Mouse (Mus musculus) neutrophil, adult 5-6 weeks (primary cell): ENCODE measurements around the gene Rab3il1. TPM values are rescaled to one million over a fixed set of nuclear protein-coding genes. Genes with fewer than 3 reads are reported as not detected.

Experiments
- ATAC-seq: fragments of 151-379, 151-347 bp; 2 replicates; pipeline ENCODE4 v1.8.0; 2017; ENCODE audit warnings: mild to moderate bottlenecking, moderate TSS enrichment; ENCODE audit not compliant: insufficient number of reproducible peaks, poor library complexity, low FRiP score, severe bottlenecking; ENCODE audit errors: extremely low read depth
- total RNA-seq: library from RNA; stranded (forward); fragments of 200-1000 nt; gene quantifications from 2 replicates; pipeline ENCODE4 v1.2.3, GENCODE M21; 2017

The Rab3il1 gene
- total RNA-seq, 1 experiment from 2014 or later = not detected

DNA sequence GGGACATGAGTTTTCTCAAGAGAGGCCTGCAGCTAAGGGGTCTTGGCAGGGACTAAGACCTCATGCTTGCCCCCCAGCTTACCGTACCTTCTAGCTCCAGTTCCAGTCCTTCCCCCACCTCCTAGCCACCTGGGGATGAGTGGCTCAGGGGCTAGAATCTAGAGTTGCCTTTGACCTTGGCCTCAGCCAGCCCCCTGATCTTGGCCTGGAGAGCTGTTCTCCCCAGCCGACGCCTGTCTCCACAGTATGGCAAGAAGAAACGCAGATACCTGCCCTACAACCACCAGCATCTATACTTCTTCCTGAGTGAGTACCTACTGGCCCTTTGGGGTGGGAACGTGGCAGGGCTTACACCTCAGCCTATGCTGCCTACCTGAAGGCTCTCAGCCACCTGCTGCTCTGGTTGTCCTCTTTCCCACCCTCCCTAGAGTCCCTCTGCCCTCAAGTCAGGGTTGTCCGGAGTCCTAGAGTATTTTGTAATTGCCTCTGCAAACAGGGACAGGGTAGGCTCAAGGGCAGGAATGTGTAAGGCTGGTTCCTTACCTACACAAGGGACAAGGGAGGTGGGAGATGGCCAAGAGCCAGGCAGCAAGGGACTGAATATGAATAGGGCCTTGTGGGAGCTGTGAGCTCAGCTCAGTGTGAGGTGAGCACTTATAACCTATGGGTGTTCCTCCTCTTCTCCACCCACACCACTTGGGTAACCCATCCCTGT lies 53.0 kb downstream of the Rab3il1 start:
- ATAC-seq = no peak

DNA sequence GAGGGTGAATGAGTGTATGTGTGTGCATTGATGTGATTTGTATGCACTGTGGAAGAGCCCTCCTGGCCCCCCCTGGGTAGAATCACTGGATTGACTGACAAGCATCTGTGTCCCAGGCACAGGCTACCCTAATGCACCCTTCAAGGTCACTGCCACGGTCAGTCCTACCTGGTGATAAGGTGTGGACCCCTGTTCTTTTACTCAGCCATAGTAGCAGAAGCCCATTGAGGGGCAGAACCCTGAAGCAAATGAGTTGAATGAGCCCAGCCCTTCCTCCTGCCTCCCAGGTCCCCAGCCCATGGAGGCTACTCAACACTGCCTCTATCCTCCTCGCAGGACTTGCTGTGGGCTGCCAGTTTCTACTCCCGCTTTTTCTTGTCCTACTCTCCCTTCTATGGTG lies 53.8 kb downstream of the Rab3il1 start:
- no peak for ATAC-seq

DNA sequence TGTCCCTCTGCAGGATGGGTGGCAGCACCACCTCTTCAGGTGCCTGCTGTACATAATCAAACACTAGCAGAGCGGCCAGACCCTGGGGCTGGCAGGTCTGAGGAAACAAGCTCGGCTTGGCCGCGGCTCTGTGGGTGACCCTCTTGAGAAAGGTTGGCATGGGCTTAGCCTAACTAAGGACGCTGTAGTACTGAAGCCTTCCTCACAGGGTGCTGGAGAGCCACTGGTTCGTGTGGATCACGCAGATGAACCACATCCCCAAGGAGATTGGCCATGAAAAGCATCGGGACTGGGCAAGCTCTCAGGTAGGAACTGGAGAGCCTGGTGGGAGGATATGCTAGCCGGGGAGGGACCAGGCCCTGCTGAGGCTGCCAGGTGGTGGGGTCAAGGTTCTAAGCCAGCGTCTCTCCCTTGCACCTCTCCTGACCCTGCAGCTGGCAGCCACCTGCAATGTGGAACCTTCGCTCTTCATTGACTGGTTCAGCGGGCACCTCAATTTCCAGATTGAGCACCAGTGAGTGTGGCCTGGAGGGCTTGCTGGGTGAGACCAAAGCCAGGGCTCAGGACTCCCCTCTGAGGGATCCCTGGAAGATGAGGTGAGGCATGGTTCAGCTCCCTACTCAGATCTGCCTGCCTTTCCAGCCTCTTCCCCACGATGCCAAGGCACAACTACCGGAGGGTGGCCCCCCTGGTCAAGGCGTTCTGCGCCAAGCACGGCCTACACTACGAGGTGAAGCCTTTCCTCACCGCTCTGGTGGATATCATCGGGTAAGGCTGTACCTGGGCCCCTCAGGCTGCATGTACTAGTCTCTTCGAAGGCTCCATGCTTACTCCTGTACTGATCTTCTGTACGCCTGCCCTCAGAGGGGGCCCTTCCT lies 54.6 kb downstream of the Rab3il1 start:
- no peak for ATAC-seq

DNA sequence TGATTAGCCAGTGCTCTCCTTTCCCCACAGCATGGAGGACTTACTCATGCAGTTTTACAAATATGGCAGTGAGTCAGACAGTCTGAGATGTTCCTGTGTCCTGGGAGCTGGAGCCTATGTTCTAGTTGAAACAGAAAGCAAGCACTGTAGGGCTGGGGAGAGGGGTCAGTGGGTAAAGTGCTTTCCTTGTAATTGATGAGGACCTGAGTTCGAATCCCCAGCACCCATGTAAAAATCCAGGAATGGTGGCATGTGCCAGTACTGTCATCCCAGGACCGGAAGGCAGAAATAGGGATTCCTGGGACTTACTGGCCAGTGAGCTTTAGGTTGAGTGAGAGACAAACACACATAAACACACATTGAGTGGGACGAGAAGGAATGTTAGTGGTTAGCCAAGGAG lies 55.2 kb downstream of the Rab3il1 start:
- no peak for ATAC-seq

DNA sequence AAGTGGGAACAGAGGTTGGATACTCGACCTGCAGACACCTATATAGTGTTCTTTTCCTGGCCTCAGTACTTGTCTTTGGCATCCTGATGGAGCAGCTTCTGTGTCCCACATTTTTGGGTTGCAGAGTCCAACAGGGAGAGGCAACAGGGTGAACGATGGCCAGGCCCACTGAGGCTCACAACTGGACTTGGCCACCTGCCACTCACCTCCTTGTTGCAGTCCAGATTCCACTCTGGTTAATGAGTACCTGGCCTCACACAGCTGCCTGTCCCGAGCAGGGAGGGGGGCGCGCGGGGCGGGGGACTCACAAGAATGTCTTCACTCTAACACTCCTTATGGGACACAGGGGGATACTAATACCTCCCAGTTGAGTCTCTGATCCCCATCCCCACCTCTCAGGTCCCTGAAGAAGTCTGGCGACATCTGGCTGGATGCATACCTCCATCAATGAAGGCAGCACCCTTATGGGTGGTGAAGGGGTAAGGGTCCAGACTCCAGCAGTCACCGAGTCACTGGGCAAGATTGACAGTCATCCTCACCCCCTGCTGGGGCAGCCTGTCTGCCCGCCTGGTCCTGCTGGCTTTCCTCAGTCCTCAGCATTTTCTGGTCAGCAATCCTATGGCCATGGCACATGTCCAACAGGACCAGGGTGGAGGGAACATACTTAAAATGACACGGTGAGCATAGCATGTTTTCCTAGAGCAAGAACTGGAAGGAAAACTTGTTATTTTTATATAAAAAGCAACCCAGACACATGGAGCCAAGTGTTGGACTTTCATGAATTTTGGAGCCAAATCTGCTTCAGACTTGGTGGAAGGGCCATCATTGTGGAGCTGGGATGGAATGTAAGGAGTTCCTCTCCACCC lies 56.2 kb downstream of the Rab3il1 start:
- ATAC-seq = no peak

DNA sequence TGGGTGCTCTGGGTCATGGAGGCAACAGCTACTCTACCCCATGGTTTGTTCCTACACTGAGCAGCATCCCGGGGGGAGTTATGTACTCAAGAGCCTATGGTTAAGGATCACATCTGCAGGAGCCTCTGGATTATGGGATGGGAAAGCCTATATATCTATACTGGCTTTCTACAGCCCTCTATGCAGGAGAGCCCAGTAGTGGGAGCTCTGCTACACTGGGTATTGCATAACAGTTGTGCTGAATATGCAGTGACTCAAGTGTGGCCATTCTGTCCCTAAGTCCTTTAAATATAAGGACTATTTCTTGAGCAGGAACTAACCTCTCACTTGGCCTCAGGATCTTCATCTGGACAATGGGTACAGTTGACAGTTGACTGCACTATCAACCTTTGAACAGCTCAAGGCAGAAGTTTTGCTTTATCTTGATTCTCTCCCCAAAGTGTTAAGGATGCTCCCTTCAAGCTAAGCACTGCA lies 56.9 kb downstream of the Rab3il1 start:
- ATAC-seq = no peak

DNA sequence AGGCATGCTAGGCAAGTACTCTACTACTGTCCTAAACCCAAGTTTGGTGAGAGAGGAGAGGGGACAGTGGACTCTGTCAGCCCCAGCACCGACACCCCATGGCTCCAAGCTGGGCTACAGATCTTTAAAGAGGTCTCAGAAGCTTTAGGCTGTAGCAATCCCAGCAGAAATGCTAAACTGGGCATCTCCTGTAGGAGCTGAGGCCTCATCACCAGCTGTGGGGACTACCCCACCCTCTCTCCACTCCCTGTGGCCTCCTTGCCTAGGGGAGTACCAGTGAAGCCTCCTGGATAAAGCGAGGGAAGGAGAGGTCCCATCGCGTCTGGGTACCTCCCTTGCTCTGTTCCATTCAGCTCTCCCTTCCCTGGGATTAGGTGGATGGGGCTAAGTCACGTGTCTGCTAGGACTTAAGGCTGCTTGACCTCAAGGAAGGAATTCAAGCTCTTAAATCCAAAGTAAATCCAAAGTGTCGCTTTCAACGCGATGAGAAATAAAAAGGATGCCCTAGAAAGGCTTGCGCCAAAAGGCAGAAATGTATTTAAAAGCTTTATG lies 57.5 kb downstream of the Rab3il1 start:
- no peak for ATAC-seq

DNA sequence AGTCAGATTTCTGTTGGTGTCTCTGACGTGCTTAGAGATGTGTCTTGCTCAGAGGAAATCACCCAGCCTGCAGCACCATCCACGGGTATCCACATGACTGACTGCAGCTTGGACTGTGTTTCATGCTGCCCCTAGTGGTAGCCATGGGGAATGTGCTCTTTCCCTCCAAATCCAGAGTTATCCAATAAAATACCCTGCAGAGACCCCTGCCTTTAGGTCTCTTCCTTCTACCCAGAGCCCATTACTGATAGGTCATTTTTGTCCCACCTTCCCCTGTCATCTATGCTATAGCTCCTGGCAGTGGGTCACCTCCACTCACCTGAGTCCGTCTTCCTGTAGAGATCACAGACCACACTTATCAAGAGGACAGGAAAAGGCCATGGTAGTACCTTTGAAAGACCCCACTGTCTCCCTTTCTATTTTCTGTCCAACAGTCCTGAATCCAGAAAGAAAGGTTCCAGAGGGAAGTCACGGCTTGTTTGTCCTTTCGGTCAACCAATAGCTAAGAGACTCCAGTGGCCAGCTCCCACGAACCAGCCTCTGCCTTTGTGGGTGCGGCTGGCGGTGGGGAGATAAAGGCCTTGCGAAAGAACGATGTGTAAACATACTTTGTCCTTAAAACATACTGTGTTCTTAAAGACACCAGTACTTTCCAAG lies 58.6 kb downstream of the Rab3il1 start:
- ATAC-seq = no peak

DNA sequence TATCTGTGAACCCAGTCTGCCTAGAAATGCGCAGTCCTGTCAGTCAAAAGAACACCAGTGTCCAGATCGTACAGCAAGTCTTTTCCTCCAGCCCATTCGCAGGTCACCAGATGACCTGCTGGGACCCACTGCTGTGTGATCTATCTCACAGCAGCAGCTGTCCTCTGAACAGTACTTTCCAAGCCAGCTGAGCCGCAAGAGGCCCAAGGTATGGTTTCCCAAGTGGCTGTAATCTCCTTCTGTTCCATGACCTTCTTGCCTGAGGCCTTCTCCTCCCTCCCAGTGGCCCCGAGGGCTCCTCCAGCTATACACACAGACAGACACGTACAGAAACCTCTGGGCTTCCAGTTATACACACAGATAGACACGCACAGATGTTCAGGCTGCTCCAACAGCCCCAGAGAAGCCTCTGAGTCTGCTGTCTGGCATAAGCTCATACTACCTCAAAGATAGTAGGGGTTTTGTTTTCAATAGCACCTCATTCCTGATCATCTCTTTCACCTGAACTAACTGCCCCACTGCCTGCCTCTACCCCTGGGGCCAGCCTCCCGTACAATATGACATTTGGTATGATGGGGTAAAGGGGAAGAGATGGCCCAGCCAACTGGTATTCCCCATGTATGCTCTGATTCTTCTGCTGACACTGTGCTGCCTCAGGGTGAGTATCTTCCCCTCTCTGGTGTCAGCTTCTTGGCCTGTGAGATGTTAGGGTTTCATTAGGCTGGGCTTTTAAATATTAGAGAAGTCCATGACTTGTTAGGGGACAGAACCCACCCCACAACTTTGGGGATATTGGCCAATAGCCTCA lies 59.5 kb downstream of the Rab3il1 start:
- no peak for ATAC-seq

DNA sequence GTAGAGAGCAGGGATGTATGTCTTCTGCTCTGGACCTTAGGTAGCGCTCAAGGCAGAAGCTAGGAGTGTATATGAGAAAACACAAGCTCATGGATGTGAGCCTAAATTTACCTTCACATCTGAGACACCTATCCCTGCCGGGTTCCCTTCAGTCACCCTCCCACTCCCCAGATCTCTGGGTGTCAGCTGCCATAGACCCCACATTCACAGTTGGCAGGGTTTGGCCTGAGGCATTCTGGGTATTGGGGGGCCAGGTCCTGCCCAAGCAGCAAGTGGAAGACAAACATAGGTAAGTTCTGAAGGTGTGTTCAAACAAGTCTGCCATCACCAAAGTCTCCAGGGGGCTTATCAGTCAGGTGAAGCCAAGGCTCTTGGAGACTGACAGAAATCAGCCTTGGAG lies 60.2 kb downstream of the Rab3il1 start:
- no peak for ATAC-seq

DNA sequence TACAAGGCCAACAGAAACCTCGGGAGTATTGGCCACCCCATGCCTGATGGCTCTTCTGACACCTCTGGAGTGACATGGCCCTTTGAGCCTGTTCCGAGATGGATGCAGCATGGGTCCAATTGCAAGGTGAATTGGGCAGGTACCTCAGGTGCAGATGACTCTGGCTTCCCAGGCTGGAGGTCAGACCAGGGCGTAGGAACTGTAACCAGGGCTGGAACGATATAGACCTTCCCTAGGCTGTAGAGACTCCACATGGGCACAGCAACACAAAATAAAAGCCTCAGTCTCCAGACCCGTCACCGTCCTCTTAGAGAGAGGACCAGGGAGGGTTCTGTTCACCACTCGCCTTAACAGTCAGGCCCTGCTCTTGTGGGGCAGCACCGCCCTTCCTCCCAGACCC lies 60.8 kb downstream of the Rab3il1 start:
- no peak for ATAC-seq

DNA sequence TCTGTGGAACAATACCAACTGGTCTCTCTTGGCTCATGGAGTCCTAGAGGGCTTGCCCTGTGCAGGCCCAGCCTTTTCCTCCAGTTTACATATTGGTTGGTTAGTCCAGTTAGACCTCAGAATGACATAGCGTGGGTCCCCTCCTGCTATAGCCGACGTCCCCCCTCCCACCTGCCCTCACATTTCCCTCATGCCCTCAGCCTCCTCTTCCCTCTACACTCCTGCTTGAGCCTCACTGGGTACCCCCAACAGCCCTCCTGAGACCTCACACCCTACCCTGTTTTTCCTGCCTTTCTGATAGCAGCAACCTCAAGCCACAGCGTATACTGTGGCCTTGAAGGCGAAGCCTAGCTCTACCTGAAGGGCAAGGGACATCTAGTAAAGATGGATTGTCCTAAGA lies 61.4 kb downstream of the Rab3il1 start:
- ATAC-seq = no peak

DNA sequence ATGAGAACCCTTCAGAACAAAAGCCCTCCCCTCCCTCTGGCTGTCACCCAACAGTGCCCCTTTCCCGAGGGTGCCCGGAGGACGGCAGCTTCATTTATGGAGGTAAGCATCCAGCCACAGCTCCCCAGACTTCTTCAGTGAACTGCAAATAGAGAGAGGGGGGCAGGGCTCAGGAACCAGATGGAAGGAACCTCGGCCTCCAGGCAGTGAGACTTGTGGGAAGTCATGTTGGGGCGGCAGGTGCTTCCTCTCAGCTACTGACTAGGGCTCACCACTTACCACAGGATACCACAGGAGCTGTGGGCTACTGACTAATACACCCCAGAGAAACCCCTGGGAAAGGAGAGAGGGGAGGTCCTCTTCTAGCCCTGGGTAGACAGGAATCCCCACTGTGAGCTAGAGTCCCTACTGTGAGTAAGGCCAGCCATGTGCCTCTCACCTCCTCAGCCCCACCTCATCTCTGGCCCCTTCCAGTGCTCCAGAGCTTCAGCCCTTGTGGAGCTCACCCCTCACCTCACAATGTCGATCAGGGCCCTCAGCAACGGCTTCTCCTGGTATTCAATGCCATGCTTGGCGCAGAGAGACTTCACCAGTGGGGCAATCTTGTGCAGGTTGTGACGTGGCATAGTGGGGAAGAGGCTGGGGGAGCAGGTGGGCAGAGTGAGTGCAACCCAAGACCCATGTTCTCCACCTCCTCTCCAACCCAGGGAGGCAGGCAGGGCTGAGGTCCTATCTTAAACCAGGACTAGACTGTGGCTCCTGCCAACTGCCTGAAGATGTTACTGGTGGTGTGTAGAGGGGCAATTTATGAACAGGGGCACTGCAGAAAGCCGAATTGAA lies 62.9 kb downstream of the Rab3il1 start:
- peak; percentile 30; the same call in 1 of the 2 replicates for ATAC-seq

DNA sequence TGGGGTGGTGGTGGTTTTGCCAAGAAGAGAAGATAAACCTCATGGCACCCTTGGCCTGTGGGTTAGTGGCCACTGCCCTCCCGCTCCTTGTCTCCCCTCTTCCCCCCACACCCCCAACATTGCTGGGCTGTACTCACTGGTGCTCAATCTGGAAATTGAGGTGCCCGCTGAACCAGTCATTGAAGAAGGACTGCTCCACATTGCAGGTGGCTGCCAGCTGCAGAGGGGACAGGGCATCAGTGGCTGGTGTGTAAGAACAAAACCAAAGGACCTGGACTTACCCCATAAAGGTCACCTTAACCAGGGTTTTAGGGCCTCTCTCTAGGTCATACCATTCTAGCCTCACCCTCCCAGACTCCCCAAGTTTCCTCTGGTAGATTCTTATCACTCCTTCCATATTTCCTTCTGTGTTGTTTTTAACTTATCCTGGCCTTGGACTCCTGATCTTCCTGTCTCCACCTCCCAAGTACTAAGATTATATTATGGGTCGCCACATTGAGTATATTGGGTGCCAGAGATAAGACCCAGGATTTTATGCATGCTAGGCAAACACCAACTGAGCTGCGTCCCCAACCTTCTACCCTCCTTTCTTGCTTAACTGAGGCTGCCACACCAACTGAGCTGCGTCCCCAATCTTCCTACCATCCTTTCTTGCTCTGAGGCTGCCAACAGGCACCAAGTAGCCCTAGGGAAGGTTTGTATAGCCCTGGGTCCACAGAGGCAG lies 64.2 kb downstream of the Rab3il1 start:
- ATAC-seq = no peak

DNA sequence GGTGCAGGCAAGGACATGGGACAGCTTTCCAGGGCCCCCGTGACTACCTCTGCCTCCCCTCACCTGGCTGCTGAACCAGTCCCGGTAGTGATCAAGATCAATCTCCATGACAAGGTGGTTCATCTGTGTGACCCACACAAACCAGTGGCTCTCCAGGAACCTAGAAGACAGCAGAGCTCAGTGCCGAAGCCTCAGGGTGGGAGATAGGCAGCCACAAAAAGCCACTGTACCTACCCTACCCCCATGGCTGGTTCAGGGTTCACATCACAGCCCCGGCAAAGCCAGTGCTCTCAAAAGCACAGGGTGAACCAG lies 64.7 kb downstream of the Rab3il1 start:
- no peak for ATAC-seq

DNA sequence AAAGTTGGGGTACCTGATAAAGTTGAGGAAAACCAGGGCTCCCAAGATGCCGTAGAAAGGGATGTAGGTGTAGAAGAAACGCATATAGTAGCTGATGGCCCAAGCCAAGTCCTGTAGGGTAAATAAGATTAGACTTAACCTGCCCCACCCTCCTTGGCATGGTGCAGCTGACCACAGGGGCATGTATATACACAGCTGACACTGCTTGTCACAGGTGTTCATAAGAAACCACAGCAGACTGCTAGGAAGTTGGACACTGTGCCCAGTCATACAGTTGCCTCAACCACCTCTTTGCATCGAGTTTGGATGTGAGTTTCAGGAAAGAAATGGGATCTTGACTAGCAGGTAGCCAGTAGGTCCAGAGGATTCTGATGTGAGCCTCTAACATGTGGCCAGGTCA lies 65.0 kb downstream of the Rab3il1 start:
- no peak for ATAC-seq

DNA sequence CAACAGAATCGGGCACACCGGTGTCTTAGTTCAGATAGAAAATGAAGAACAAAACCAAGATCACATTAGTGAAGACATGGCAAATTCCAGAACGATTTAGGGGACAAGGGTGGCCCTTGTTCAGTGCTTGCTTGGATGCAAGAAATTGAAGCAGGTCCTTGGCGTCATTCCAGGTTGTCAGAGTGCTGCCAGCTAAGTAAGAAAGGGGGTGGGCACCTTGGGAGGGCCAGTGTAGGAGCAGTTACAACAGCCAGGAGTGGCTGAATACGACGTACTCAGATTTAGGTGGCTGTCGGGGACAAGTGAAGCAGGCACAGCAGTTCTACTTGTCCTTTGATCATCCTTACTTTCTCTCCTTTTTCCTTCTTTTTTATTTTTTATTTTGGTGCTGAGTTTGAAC lies 66.2 kb downstream of the Rab3il1 start:
- no peak for ATAC-seq
